Mouse (Mus musculus): Measurements from ENCODE around the gene Psd. TPM values are rescaled to one million over a fixed set of nuclear protein-coding genes. Genes with fewer than 3 reads are reported as not detected.

Gene Psd
- polyA plus RNA-seq (2015; fragmentation: Illumina TruSeq; extraction: RNeasy Lipid Tissue Mini Kit (QIAGEN cat#74804); ENCODE audit: insufficient read depth, low replicate concordance): 0.83 TPM

GRCm38 (mm10) chr19:46326756-46327305, at the start of gene Psd:
Psd (minus strand) TSS chr19:46327156.

GRCm38 (mm10) chr19:46350168-46350932, 23.4 kb upstream of the Psd start, which contains the start of gene 2310034G01Rik:
2310034G01Rik (minus strand) TSS chr19:46350302.

GRCm38 (mm10) chr19:46338331-46338936, 11.5 kb upstream of the Psd start, which contains the start of gene Cuedc2:
Cuedc2 (minus strand) TSS chr19:46338702.

GRCm38 (mm10) chr19:46328081-46329030, 1.4 kb upstream of the Psd start, which contains the start of gene Fbxl15:
Fbxl15 (plus strand) TSS chr19:46328184.

GRCm38 (mm10) chr19:46304216-46304841, 22.6 kb downstream of the Psd start, which contains the start of gene Nfkb2:
Nfkb2 (plus strand) TSS chr19:46304320.

Other genes starting within 250 kb of the Psd start
- gene Elovl3, start 195.3 kb downstream of the Psd start, polyA plus RNA-seq (2015; fragmentation: Illumina TruSeq; extraction: RNeasy Lipid Tissue Mini Kit (QIAGEN cat#74804); ENCODE audit: insufficient read depth, low replicate concordance): not detected
- not detected for gene Pitx3, start 178.8 kb downstream of the Psd start, polyA plus RNA-seq (2015; fragmentation: Illumina TruSeq; extraction: RNeasy Lipid Tissue Mini Kit (QIAGEN cat#74804); ENCODE audit: insufficient read depth, low replicate concordance)
- 39.1 TPM for gene Gbf1, start 174.6 kb downstream of the Psd start, polyA plus RNA-seq (2015; fragmentation: Illumina TruSeq; extraction: RNeasy Lipid Tissue Mini Kit (QIAGEN cat#74804); ENCODE audit: insufficient read depth, low replicate concordance)
- gene Nfkb2, start 22.8 kb downstream of the Psd start, polyA plus RNA-seq (2015; fragmentation: Illumina TruSeq; extraction: RNeasy Lipid Tissue Mini Kit (QIAGEN cat#74804); ENCODE audit: insufficient read depth, low replicate concordance): 42.9 TPM
- gene Fbxl15, start 1.0 kb upstream of the Psd start, polyA plus RNA-seq (2015; fragmentation: Illumina TruSeq; extraction: RNeasy Lipid Tissue Mini Kit (QIAGEN cat#74804); ENCODE audit: insufficient read depth, low replicate concordance): 0.83 TPM
- gene Cuedc2, start 11.5 kb upstream of the Psd start, polyA plus RNA-seq (2015; fragmentation: Illumina TruSeq; extraction: RNeasy Lipid Tissue Mini Kit (QIAGEN cat#74804); ENCODE audit: insufficient read depth, low replicate concordance): 38.1 TPM
- 0.54 TPM for gene Mfsd13a, start 14.0 kb upstream of the Psd start, polyA plus RNA-seq (2015; fragmentation: Illumina TruSeq; extraction: RNeasy Lipid Tissue Mini Kit (QIAGEN cat#74804); ENCODE audit: insufficient read depth, low replicate concordance)
- 0.40 TPM for gene 2310034G01Rik, start 23.1 kb upstream of the Psd start, polyA plus RNA-seq (2015; fragmentation: Illumina TruSeq; extraction: RNeasy Lipid Tissue Mini Kit (QIAGEN cat#74804); ENCODE audit: insufficient read depth, low replicate concordance)
- gene Actr1a, start 68.6 kb upstream of the Psd start, polyA plus RNA-seq (2015; fragmentation: Illumina TruSeq; extraction: RNeasy Lipid Tissue Mini Kit (QIAGEN cat#74804); ENCODE audit: insufficient read depth, low replicate concordance): 78.5 TPM
- gene Sufu, start 69.7 kb upstream of the Psd start, polyA plus RNA-seq (2015; fragmentation: Illumina TruSeq; extraction: RNeasy Lipid Tissue Mini Kit (QIAGEN cat#74804); ENCODE audit: insufficient read depth, low replicate concordance): 18.2 TPM
- gene Trim8, start 174.5 kb upstream of the Psd start, polyA plus RNA-seq (2015; fragmentation: Illumina TruSeq; extraction: RNeasy Lipid Tissue Mini Kit (QIAGEN cat#74804); ENCODE audit: insufficient read depth, low replicate concordance): 13.0 TPM
- gene Arl3, start 246.0 kb upstream of the Psd start, polyA plus RNA-seq (2015; fragmentation: Illumina TruSeq; extraction: RNeasy Lipid Tissue Mini Kit (QIAGEN cat#74804); ENCODE audit: insufficient read depth, low replicate concordance): 25.3 TPM
- 15.1 TPM for gene Sfxn2, start 246.2 kb upstream of the Psd start, polyA plus RNA-seq (2015; fragmentation: Illumina TruSeq; extraction: RNeasy Lipid Tissue Mini Kit (QIAGEN cat#74804); ENCODE audit: insufficient read depth, low replicate concordance)

All from spleen, adult 10 weeks (tissue).